Mouse (Mus musculus) naive thymus-derived CD4-positive, alpha-beta T cell, adult 2 months (primary cell): ENCODE data around the gene Zfp839.
A peak's percentile ranks its signal among the peaks of the same experiment; 100 is the strongest.
"Not testable (repeated sequence)": the region's sequence is repeated elsewhere in the genome, so short reads cannot be mapped to it uniquely, and the experiment has no call there.

Experiments
- DNase-seq: peaks from one replicate; pipeline ENCODE4 v3.0.0-alpha.2; 2011; ENCODE audit warnings: low read depth

The Zfp839 gene

DNA sequence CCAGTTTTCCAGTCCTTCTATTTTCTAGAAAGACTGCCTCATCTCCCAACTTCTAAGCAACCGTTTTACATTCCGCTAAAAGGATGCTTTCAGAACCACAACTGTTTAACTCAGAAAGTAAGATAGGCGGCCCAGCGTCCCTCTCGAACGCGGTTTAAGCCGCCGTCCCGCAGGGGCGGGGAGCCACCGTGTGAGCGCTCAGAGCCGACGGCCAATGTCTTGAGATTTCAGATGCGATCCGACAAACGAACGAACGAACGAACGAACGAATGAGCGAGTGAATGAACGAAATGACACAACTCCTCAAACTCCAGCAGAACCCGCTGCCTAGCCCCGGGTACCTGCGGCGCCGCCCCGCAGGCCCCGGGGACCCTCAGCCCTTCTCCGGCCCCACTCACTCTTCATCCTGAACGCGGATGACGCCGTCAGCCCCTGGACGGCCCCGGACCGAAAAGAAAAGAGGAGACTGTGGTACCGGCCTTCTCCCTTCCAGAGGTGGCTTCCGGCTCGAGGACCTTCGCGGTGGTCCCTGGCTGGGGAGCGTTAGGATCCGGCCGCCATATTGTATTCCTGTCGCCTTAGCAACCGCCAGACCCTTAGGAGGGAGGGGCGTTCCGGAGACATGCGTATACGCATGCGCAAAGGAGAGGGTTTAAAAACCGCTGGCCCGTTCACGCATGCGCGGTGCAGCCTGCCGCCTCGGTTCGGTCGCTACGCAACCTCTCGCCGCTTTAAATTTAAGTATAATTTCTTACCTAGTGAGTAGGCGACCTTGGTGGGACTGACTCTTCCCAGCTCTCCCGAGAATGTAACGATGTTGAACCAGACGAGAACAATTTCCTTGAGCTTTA, 9.5 kb upstream of the Zfp839 start, which contains the start of gene Mok:
Gene Mok (minus strand): TSS at position 592 of the 851 bp plus-strand sequence.
- peak; percentile 98 for DNase-seq

DNA sequence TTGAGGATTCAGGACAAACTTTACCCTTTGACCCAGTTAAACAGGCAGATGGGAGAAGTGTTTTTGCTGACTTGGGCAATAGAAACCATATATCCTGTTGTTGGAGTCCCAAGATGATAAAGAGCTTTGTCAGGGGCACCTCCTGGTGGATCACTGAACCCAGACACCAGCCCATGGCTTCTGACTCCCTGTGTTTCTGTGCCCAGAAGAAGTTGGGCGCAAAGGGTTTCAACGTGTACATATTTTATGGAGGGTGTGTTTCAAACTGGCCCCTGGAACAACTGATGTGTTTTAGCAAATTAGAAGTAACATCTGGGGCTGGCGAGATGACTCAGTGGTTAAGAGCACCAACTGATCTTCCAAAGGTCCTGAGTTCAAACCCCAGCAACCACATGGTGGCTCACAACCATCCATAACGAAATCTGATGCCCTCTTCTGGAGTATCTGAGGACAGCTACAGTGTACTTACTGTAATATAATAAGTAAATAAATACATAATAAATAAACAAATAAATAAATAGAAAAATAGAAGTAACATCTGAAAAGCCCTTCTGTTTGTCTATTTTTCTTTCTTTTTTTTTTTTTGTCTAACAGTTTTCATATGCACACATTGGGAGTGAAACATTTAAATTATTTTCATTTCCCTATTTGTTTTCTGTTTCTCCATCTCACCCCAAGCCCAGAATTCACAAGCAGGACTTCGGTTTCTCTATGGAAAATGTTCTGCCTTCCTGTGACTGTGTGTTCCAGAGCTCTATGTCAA, 8.1 kb upstream of the Zfp839 start:
- peak; percentile 16 for DNase-seq

DNA sequence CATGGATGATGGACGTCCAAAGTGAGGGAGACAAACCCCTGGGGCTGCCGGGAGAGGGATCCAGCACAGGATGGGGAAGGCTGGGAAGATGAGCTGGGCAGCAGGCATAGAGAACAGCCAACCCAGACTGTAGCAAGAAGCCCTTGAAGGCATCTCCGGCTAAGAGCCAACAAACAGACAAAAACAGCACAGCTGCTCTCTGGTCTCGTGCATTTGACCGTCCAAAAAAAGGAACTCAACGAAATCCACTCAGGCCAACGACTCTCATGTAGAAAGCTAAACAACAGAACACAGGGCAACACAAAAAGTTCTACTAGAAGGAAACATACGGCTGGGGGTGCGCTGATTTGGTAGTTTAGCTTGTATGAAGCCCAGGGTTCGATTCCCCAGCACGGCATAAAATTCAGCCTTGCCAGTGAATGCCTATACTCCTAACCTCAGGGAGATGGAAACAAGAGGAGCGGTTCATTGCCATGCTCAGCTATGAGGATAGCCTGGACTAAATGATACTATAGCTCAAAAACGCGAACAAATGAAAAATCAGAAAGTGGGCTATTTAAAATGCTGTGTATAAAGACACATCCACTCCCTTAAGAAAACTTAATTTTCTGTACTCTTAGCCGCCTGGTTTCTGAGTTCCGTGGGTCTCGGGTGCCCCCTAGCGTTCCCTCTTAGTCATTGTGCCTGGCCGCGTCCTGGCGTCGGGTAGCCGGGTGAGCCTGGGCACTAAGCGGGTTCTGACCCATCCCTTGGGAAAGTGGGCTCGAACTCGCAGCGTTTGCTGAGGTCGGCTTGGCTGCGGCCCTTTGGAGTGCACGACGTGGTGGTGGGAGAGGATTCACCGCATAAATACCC, 6.6 kb upstream of the Zfp839 start:
- peak; percentile 91 for DNase-seq

DNA sequence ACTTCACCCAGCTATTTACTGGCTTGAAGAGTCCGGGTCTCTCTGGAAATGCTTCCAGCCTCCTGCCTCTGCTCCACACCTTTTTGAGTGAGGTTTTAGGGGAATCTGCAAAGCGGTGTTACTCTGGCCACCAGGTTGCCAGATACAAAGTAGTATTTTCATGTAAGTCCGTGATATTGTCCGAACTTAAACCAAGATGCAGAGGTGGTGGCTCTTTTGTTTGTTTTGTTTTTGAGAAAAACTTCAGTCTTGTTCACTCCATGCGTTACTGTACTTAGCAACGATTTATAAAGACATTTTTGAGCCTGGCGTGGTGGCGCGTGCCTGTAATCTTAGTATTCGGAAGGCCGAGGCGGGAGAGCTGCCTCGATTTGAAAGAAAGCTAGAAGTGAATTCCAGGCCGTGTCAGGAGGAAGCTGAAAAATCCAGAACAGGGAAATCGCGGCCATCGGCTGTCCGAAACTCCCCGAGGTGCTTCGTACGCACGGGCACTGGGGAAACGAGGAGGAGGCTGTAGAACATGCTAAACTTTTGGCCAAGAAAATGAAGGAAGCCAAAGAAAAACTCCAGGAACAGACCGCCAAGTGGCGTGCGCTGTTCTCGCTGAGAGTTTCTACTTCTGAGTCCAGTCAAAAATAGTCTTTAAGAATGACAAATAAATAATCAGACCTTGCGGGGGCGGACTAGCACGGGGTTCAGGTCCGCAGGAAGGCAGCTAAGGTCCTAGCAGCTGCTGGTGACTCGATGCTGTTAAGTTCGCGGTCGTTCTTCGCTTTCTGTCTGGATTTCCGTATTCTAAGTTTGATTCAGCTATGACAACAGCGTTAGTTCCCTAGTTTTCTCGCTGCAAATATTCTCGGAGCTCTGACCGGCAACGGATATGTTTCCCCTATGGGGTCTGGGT, 5.6 kb upstream of the Zfp839 start:
- DNase-seq, result peak; percentile 63

DNA sequence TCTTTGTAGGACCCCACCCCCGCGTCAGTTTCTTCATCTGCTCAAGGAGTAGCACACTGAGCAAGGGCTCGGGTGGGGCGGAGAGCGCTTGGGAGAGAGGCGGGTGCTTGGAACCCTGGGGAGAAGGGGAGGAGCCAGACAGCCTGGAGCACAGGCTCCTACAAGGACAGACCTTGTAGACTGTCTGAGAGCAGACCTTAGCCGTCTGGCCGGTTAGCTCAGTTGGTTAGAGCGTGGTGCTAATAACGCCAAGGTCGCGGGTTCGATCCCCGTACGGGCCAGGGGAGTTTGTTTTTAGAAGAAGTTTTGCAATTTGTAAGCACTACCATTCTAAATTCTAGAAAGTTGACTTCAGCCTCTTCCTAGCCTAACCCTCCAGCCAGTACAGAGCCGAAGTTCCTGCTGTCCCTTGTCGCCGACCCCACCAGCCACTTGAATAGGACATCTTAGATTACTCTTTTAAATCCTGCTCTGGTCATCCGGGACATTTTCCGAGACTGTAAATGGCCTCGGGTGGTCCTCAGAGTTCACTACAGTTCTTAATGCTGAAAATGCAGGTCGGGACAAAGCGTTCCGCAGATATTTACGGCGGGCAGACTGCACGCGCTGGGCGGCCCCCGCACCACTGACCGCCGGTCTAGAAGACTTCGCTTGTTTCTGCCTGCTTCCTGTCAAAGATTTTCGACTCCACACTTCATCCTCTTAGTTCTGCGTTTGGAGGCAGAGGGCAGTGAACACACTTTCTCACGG, 4.7 kb upstream of the Zfp839 start:
- peak; percentile 16 for DNase-seq

DNA sequence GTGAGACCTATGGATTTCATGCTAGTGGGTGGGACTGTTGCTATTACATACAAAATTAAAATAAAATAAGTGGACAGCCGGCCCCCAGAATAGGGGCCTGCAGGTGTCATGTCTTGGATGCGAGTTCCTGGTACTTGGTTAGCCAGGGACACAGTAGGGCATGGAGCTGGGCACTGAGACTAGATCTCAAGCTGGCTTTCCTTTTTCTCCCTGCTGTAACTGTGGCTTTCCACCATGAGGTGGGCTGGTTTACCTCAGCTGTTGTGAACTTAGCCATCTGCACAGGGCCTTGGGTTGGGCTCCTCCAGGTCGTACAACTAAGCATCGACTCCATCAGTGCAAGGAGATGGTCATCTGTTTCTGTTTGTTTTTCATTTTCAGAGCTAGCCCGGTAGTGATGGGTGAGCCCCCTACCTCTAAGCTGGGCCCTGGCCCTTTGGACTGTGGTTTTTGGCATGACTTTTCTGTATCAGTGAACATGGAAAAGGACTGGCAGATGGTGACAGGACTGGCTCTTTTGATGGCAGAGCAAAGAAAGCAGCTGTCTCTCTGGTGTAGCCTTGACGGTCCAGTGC, 3.8 kb upstream of the Zfp839 start:
- no peak for DNase-seq

DNA sequence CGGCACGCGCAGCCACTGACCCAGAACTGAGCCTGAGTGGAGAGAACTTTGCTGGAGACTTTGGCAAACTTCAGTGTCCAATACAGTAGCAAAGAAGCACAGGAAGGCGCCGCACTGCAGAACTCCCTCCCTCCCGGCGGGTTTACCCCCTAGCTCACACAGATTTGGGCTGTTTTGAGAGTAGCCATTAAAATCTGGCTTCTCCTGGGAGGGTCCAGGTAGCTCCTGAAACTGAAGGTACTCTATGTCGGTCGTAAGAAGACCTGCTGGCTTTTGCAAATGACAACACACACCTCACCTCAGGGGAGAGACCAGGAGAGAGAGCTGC, 840 bp downstream of the Zfp839 start:
- DNase-seq, result peak; percentile 48

DNA sequence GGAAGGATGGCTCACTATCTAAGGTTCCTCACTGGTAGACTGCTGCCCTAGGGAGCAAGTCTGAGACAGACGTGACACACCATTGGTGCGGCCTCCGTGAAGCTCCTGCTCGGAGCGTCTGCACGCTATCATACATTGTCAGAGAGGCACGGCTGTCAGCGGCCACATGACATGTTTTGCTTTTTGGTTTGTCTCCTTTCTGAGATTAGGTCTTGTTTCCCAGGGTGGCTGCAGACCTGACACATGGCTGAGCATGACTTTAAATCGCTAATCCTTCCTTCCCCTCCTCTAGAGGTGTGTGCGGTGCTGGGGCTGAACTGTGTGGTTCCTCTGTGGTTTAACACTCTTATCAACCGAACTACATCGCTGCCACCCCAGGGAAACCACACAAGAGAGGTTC, 1.4 kb downstream of the Zfp839 start:
- peak; percentile 51 for DNase-seq

DNA sequence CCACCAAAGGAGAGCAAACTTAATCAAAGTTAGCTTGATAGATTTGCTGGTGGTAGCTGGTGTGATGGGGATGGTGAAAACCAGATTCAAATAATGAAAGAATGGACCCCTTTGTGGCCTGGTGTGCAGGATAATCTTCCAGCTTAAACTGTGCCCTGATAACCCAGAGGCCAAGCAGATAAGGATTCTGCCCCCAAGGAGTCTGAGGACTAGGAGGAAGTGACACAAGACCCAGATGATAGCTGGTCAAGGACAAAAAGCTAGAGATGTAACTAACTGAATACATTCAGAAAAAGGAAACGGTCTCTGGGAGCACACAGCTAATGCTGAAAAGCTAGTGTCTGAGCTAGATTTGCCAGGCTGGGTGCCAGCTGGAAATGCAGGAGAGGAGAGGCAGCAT, 1.9 kb downstream of the Zfp839 start:
- DNase-seq, result no peak

DNA sequence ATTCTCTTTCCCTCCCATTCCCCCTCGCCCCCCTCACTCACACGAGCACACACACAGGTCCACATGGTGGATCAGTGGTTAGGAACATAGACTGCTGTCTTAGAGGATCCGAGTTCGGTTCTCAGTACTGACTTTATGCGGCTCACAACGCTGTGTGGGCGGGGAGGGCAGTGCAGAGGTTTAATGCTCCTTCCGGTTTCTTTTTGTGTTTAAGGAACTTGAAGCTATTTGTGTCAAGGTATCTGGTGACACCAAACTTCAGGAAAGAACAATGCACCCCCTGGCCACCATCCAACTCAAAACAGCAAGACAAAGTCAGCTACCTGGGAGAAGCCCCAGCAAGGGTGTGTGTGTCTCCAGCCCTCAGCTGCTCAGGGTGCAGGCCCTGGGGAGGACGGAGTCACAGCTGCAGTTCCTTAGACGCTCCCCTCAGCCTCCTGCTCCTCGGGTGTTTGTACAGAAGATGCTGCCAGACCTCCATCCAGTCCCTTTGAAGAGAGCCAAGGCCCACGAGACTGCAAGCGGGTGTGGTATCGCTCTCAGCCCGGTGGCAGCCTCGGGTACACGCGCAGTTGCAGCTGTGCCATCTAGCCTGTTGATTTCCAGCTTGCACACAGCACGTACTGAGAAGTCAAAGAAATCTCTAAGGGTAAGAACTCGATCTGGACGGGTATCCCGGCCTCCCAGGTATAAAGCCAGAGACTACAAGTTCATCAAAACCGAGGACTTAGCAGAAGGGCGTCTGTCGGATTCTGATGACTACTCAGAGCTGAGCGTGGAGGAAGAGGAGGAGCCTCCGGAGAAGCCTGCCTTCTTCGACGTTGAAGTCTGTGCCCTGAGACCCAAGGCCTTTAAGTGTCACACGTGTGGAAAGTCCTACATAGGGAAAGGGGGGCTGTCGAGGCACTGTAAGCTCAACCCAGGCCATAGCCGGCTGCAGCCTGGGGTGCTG, 5.0 kb downstream of the Zfp839 start:
- DNase-seq, result peak; percentile 28

DNA sequence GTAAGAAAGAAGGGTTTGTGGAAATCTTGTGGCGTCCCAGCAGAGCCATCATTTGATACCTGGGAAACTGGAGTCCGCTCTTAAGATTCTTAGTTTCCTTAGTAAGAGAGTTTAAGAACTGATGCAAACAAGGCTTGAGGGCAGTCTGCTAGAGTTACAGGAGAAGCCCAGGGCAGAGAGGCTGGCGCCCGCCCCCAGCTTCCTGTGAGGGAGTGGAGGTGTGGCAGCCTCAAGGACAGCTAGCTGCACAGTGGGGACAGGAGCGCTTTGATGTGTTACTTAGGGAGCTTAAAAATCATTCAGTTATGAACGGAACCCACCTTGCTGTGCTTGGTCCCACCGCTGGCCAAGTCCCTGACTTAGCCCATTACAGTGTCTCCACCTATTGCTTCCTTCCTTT, 7.1 kb downstream of the Zfp839 start:
- peak; percentile 53 for DNase-seq

DNA sequence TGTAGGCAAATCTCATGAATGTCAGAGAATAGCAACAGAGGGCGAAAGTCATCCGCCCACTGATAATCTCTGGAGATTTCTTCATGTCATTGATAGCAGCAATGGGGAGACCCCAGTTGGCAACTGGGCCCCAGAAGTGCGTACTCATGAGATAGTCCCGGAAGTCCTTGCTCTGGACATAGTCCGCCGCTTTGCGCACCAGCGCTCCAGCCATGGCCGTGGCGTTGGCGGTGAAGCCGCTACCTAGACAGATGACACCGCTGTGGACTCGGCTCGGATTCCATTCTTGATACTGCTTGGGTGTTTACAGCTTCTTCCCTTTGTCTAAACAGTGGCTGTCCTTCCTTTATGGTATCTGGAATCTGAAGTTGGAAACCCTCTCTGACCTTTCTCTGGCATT, 8.6 kb downstream of the Zfp839 start:
- not testable (repeated sequence) for DNase-seq

DNA sequence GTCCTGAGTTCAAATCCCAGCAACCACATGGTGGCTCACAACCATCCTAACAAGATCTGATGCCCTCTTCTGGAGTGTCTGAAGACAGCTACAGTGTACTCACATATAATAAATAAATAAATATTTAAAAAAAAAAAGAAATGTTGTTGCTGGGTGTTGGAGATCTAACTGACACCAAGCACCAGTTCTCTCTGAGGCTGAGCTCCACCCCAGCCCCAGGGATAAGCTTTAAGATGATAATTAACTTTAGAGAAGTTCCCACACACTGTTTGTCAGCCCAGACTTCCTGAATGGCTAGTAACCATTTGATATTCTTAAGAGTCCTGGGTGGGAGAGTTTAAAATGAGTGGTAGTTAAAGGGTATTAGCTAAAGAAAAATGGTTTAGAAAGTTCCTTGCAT, 10.2 kb downstream of the Zfp839 start:
- DNase-seq, result no peak

DNA sequence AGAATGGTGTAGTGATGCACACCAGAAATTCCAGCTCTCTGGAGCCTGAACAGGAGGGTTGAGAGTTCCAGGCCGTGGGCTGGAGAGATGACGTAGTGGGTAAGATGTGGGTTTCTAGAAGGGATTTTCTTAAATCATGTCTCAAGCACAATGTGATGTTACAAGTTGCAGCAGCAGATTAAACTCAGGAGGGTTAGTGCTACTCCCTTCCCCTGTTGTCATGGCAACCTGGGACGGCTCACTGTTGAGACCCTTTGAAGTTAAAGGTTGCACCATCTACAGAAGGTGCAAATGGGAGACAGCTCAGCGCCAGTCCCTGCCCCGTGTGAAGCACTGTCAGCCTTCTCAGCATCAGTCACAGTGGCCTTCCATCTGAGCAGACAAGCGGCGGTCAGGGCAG, 11.2 kb downstream of the Zfp839 start:
- peak; percentile 62 for DNase-seq

DNA sequence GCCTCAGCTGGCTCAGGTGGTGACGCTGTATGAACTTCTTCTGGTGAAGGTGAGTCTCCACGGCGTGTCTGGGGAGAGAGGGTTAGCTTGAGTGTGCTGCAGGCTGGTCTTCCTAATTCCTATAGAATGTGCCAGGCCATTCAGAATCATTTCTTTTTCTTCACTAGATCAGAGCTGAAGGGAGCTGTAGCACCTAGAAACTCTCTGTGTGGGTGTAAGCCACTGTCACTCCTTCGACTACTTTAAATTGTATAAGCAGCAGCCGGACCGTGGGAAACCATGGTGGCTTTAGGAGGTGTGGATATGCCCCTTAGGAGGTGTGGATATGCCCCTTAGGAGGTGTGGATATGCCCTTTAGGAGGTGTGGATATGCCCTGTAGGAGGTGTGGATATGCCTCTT, 14.0 kb downstream of the Zfp839 start:
- DNase-seq, result no peak

DNA sequence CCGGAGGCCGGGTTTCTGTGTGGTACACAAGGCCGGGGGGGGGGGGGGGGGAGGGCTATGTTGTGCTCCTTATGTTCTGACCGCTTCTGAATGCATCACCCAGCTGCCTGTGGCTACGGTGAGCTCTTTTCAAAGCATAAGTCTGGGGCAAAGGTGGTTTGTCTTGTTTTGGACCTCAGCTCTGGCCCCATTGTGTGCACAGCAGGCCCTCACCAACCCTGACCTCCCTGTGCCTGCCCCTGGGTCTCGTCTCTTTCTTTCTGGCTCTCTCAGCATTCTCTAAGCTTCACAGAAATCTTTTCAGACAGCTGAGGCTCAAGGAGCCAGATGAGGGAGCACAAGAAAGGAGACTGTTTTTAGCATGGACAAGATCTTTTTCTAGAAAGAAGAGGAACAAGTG, 15.5 kb downstream of the Zfp839 start:
- no peak for DNase-seq

DNA sequence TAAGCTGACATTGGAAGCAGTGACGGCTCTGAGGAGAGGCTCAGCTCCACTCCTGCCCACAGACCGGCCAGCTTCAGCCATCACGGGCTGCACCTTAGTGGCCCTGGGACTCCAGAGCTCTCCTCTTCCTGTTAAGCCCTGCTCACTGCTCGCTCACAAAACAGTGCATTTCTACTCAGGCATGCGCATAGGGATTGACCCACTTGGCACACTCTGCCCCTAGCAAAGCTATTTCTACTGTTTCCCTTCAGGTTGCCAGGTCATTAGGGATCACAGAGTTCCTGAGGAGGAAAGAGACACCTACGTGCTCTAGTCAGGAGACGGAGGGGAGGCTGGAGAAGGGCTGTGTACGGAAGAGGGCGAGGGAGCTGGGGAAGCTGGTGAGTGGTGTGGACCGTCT, 15.9 kb downstream of the Zfp839 start:
- no peak for DNase-seq

DNA sequence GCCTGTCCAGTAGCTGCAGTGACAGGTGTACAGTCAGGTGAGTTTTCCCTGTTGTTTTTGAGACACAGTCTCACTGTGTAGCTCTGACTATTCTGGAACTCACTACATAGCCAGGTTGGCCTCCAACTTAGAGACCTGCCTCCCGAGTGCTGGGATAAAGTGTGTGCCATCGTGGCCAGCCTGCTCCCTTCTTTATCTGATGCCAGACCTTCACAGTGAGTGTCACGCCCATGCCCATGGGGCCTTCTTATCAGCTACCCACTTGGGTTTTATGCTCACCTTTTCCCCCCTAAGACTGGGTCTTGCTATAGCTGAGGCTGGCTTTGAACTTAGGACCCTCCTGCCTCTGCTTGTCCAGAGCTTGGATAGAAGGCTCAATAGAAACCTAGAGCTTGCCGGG, 20.1 kb downstream of the Zfp839 start:
- DNase-seq, result no peak

DNA sequence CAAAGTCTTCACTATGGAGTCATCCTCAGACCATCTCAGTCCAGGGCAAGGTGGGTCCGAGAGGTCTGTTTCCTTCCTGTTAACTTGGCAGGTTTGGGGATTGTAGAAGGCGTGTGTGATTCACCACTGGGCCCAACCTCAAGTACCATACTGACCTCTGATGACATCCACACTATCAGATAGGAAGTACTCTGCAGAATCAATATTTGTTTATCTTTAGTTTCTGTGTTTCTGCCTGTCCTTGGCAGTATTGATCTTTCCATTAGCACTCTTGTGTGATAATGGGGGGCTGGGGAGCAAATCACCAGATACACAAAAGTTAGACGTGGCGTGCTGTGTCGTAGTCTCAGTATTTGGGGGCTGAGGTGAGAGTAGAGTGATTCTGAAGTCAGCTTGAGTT, 21.2 kb downstream of the Zfp839 start:
- no peak for DNase-seq
